Mouse (Mus musculus): ENCODE results near the gene Elp1.

GRCm38 (mm10) chr4:56741041-56741493 lies 61.1 kb downstream of the Elp1 start, which contains the start of gene Actl7b:
- TF ChIP-seq POLR2A (IDR thresholded peaks at IDR 0.05; ENCODE audit: borderline replicate concordance, control insufficient read depth, low read depth, low read length) (no peak), CTCF (IDR thresholded peaks at IDR 0.05; ENCODE audit: control insufficient read depth, insufficient read depth, low read length) (no peak)

Measured in bone marrow, adult 2 months (tissue).